Mouse (Mus musculus): ENCODE results near the gene Ucn3.
"Not testable (repeated sequence)": the region's sequence is repeated elsewhere in the genome, so short reads cannot be mapped to it uniquely, and the experiment has no call there.

Ucn3 gene

GRCm38 (mm10) chr13:3945249-3945648 lies at the start of gene Ucn3:
Gene Ucn3, minus strand, starts transcription at chr13:3945349.
- no peak for DNase-seq

DNA sequence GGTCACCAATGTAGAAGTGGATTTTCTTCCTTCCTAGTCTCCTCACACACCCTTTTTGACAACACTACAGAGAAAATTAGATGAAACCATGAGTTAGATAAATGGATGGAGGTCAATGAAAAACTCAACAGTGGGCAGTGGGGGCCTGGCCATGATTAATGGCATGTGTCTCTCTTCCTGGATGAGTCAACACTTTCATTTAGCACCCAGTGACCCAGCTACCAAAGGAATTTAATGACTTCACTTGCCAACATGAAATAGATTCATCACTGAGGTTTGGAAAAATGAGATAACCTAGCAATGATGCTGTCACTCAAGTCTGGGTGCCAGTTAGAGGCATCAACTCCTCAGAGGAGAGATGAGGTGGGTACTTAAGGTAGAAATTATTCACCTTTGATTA lies 46.9 kb upstream of the Ucn3 start:
- DNase-seq: no peak

DNA sequence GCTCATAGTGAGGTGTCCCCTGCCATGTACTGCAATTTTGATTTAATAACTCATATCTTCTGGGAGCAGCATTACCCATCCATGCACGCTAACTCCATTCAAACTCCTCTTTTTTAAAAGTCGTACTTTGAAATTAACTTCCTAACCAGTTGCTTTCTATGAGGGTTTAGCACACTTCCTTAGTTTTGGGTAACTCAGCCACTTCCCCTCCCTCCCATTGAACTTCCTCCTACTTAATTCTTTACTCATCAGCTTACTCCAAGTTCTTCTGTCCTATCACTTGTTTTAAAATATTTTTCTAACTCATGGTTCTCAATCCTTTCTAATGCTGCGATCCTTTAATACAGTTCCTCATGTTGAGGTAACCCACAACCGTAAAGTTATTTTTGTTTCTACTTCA lies 23.7 kb upstream of the Ucn3 start:
- no peak for DNase-seq

DNA sequence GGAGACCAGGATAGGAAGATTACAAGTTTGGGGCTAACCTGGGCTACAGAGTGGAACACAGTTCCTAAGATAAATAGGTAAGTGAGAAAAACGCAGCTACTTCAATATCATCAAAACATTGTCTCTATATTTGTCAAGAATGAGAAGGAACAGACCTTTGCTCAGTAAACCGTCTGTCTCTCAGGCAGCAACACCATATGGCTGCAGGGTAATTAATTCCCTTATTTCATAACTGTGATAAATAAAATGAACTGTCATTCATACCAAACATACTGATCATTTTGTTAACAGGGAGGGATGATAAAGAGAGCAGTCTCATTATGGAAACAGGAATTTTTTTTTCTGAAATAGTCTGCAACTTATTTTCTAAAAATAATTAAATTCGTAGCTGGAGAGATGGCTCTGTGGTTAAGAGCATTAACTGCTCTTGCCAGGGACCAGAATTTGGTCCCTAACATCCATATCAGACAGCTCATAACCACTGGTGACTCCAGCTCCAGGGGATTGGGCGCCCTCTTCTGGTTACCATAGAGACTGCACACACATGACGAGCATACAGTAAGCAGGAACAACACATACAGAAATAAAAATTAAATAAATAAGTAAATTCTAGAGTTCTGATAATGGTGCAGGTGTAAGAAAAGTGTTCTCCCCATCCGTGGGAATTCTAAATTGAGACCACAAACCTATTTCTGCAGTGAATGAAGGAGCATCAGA lies 6.2 kb upstream of the Ucn3 start:
- no peak for DNase-seq

DNA sequence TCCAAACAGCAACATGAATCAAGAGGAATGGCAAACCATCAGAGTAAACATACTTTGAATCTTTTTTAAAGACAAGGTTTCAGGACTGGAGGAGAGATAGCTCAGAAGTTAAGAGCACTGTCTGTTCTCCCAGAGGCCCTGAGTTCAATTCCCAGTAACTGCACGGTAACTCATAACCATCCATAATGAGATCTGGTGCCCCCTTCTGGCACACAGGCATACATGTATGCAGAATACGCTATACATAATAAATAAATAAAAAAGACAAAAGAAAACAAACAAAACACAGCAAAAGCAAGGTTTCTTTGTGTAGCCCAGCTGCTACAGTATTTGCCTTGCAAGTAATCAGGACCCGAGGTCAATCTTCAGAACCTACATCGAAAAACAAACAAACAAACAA lies 4.3 kb upstream of the Ucn3 start:
- DNase-seq: no peak

GRCm38 (mm10) chr13:3947267-3947666 lies 2.1 kb upstream of the Ucn3 start:
- DNase-seq: no peak

DNA sequence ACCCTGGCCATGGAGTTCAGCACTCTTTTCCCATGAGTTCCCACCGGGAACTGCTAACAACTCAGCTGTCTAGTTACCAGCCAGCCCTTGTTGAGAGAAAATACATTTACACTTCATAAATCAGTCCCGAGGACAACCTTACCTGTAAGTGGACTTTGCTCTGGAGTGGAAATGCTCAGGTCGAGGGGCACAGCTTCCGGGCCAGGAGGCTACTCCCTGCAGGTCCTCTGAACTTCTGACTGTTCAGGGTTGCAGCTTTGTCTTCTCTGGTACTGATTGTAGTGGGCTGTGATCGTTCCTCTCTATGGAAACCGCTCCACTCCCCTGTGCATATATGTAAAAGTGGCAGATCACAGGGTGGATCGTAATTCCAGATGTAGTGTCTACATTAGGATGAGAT lies 450 bp downstream of the Ucn3 start:
- no peak for DNase-seq

- DNase-seq: no peak
Measured at GRCm38 (mm10) chr13:3926046-3926445, 19.1 kb downstream of the Ucn3 start.

GRCm38 (mm10) chr13:3925632-3926031 lies 19.5 kb downstream of the Ucn3 start:
- DNase-seq: no peak

DNA sequence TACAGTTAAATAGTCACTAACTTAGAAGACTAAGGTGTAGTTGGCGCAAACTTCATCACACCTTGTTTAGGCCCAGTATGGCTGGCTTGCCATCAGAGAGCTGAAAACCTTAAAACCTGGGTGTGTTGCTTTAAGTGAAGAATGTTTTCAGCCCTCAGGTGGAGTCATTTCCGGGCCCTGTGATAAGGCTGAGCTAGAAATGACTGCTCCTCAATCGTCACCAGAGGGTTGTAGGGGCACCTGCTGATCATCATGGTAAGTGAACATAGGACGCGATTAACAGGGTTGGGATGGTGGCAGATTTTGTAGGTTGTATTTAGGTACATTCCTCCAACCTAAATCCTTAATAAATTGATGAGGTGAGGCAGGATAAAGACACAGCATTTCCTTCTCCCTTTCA lies 20.7 kb downstream of the Ucn3 start:
- no peak for DNase-seq

- peak; percentile 91 for DNase-seq
Measured at GRCm38 (mm10) chr13:3917571-3918311, 27.4 kb downstream of the Ucn3 start, which contains the start of the genes Net1 and Tubal3. Gene Net1, minus strand, starts transcription at chr13:3918220. Gene Tubal3, plus strand, starts transcription at chr13:3918274.

DNA sequence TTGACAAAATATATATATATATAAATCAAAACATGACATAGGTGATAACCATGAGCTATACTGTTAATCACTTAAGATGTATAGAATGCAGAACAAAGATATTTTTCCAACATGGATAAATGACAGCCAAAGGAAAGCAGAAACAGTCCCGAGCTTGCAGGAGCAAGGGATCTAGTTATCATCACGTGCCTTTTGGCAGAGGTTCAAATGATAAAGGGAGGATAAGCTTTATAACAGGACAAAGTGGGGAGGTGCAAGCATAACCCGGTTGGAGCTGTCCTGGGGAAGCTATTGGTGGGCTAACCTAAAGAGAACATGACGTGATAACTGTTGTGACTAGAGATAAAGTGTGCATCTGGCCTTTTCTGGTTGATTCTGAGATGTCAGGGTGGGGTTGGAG lies 31.6 kb downstream of the Ucn3 start:
- DNase-seq: no peak

DNA sequence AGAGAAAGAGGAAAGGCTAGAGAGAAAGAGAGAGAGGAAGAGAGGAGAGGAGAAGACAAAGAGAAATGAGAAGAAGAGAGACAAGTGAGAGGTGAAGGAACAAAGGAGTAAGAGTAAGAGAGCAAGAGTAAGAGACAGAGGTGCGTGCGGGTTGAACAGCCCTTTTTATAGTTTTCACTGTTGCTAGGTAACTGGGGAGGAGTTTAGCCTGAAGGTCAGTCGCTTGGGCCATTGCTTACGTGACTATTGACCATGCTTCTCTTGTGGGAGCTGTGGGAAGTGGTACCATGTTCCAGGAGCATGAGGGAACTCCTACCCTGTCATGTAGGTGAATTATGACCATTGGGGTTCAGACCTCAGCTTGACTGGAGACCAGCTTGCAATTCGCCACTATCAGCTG lies 34.8 kb downstream of the Ucn3 start:
- DNase-seq: no peak

GRCm38 (mm10) chr13:3908262-3908661 lies 36.9 kb downstream of the Ucn3 start:
- DNase-seq: no peak

- DNase-seq: no peak
Measured at GRCm38 (mm10) chr13:3907151-3907696, 37.9 kb downstream of the Ucn3 start.

DNA sequence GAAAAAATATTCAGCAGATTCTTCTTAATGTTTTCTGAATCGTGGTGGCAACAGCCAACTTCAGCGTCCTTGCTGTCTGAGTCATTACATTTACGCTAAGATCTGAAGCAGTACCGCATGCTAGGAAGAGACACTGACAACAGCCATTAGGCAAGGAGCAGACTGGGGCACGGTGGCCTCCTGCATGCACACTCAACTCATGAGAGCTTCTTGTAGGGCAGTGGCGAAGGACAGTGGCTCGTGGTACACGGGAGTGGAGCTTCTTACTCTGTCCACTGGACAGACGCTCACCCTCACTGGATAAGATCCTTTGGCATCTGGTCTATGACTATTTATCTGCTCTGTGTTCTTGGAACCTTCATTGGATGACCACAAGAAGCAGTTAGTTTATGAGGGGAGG lies 45.8 kb downstream of the Ucn3 start:
- no peak for DNase-seq

GRCm38 (mm10) chr13:3898202-3898601 lies 46.9 kb downstream of the Ucn3 start:
- not testable (repeated sequence) for DNase-seq

- DNase-seq: peak; percentile 82 to 83
Measured at GRCm38 (mm10) chr13:3896913-3897312, 48.2 kb downstream of the Ucn3 start.

GRCm38 (mm10) chr13:3896032-3896431 lies 49.1 kb downstream of the Ucn3 start:
- no peak for DNase-seq

DNA sequence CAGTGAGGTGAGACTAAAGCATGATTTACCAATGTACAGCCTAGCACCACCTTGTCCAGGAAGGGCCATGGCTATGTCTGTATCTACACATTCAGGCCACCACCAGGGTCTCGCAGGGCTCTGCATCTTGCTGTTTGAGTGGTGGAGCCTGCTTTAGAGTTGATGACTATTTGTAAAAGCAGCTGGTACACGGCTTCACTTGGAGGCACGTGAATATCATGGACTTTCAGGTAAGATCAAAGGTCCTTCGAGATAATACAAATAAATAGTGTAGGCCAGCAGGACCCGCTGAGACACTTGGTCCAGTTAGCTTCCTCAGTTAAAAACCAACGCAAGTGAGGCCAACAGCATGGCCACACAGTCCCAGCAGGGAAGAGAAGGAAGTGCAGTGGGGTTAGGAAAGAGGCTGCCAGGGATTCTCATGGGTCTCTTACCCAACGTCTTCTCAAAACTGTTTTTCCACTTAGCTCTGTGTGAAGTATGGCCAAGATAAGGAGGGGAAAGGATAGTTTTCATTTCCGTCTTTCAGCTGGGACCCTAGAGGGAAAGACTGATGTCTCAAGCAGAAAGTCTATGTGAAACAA lies 49.7 kb downstream of the Ucn3 start:
- no peak for DNase-seq

DNA sequence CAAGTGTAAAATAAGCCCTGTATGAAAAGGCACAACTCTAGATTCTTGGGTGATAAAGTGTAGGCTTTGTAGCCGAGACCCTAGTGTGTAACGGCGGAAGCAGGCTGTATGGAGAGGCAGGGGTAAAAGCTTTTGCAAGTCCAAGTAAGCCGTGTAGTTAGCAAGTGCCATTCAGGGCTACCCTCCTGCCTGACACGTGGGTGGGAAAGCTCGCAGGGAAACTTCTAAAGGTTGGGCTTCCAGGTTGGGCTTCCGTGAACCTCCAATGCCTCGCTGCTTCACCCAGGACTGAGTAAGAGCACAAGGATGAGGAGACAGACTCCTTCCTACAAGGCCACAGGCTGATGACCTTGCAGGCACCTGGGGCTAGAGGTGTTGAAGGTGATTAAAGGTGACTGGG lies 50.6 kb downstream of the Ucn3 start:
- no peak for DNase-seq

GRCm38 (mm10) chr13:3893126-3893734 lies 51.9 kb downstream of the Ucn3 start:
- peak; percentile 93 to 95 for DNase-seq

- DNase-seq: no peak
Measured at GRCm38 (mm10) chr13:3892601-3893000, 52.5 kb downstream of the Ucn3 start.
